Mouse (Mus musculus) heart, postnatal 0 days (tissue): ENCODE data around the gene Runx2.

Source experiments
- CTCF ChIP-seq: IDR thresholded peaks from 2 replicates; pipeline ENCODE4 v1.5.1; 2016; ENCODE audit warnings: antibody characterized with exemption, control low read depth, low read depth
- EP300 ChIP-seq: IDR thresholded peaks from 2 replicates; pipeline ENCODE4 v1.6.1; 2016; ENCODE audit warnings: antibody characterized with exemption, low read depth

DNA sequence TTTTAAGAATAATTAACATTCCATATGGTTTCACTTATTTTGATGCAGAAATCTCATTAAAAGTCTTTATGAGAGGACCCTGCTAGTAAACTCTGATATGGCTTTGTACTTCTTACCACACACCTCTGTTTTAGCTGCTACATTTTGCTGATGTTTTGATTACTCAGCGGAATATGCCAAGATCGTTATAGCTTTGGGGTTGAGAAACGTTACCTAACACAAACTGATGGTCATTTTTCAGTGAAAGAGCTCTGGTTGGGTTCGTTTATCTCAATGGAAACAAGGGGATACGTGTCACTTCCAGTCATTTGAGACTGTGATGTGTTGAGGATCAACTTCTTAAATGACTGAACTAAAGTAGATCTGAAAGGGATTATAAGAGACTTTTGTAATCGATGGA lies 203.8 kb downstream of the Runx2 start:
- TF ChIP-seq EP300 (no peak), CTCF (no peak)
